Mouse (Mus musculus) cerebellum, adult 18-20 months (tissue): ENCODE measurements around the gene Borcs7.
"Not testable (repeated sequence)": the region's sequence is repeated elsewhere in the genome, so short reads cannot be mapped to it uniquely, and the experiment has no call there.

ENCODE experiments used
- DNase-seq, 2 experiments: peaks; one replicate each; pipeline ENCODE4 v3.0.0; 2021

The Borcs7 gene

DNA sequence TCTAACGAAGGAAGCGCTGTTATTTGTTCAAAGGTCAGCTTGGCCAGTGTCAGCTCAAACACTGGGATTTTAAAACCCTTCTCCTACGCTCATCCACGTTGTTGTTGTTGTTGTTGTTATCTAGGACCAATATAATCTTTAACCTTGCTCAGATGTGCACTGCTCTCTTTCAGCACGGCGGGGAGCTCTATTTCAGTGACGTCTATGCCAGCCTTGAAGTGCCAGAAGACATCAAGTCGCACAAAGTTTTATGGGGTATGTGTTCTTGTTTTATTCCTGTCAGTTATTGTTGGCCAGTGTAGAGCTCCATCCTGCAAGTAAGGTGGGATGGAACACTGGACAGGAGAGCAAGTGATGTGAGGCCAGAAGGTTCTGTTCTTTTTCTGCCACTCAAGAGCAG is 25.3 kb downstream of the Borcs7 start:
- DNase-seq: no peak

DNA sequence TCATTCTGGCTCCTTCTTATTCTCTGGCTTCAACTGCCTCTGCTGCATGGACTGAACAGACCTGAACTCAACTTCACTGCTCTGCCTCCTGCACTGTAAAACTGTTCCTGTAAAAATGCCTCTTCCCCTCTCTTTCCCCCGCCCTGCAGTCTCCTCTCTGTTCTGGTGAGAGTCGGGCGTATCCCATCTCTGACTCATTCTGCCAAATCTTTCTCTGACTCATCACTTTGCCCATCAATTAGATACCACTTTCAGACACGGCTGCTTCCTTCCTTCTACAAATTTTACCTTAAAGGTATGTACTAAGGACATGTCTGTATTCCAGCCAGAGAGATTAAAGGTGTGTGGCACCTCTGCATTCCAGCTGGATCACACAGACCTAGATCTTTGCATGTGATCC is 28.4 kb downstream of the Borcs7 start:
- no peak for DNase-seq

- no peak for DNase-seq
These were observed 34.7 kb downstream of the Borcs7 start for GRCm38 (mm10) chr19:46724411-46724810.

- DNase-seq: no peak
These were observed 36.4 kb downstream of the Borcs7 start for GRCm38 (mm10) chr19:46726142-46726541.

DNA sequence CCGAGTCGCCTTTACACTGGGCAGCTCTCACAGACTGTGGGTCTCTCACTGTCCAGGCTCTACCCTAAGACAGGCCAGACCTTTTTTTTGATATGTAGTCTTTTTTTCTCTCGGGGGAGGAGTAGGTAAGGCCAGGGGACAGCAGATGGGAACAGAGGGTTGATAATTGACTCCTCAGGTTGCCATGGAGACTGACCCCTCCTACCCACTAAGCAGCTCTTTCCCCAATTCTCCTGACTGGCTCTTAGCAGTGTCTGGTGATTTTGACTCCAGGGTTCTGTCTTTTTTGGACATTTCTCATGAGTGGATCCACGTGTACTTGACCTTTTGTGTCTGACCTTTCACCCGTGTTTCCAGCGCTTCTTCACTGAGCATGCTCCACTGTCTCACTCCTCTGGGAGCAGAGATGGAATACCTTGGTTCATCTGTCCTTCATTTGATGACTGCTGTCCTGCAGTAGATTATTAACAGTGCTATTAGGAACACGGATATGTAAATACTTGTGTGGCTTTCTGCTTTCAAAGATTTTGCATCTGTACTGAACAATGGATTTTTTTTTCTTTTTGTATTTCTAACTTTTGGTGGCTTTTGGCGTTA is 37.5 kb downstream of the Borcs7 start:
- DNase-seq: no peak

GRCm38 (mm10) chr19:46727945-46728540 is 38.3 kb downstream of the Borcs7 start:
- DNase-seq: no peak

- no peak for DNase-seq
These were observed 39.2 kb downstream of the Borcs7 start for GRCm38 (mm10) chr19:46728909-46729308.

DNA sequence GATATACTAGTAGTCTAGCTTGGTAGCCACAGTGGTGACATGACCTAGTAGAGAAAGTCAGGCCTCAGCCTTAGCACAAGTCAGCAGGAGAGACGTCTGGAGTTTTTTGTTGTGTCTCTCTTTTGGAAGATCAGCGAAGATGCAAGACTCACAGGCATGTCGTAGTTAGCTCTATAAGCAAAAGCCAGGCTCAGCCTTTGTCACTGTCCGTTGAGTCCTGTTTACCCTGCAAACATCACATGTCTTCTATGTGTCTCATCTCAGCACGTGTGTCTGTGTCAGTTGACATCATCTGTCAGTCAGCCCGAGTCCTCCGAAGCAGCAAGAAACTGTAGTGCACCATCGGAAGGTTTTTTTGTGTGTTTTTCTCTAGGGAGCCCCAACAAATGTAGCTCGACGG is 41.6 kb downstream of the Borcs7 start:
- DNase-seq: no peak

DNA sequence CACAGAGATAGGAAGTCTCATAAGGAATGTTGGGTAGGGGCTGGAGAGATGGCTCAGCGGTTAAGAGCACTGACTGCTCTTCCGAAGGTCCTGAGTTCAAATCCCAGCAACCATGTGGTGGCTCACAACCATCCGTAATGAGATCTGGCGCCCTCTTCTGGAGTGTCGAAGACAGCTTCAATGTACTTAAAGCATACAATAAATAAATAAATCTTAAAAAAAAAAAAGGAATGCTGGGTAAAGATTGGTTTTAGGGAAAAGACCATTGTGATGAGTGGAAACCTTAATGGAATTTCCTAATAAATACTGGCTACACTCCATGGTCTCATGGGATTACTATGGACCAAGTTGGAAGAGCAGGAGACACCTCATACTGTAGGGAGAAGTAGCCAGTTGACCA is 43.0 kb downstream of the Borcs7 start:
- DNase-seq: not testable (repeated sequence)

DNA sequence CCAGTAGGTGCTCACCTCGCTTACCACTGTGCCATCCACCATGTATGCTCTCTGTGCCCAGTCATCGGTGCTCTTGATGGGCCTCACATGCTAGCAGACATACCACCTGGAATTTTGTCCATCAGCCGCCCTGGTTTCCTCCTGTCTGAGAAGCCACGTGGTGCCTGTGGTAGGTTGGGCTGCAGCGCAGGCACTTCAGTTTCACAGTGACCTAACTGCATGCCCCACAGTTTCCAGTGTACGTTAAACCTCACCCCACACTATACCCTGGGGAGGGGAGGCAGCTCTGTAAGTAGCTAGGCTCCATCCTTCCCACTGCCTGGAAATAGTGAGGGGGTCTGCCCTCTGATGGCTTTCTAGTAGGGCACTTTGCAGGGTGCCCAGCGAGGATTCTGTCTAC is 43.9 kb downstream of the Borcs7 start:
- DNase-seq: no peak

DNA sequence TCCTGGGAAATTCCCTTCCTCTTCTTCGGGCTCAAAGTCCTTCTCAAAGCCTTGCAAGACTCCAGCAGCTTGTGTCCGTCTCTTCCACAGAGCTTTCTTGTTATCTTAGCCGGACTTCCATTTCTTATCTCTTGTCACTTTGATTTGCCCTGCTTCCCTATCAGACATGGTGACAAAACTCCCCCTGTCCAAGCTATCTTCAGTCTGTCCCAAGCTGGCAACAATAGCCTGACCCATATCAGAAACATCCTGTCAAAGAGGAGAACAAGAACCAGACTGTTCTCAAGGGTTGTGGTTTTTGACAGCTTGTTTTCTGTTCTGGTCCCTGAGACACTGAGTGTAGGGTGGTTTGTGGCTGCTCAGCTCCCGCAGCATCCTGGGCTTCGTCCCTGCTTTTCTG is 45.5 kb downstream of the Borcs7 start:
- no peak for DNase-seq

DNA sequence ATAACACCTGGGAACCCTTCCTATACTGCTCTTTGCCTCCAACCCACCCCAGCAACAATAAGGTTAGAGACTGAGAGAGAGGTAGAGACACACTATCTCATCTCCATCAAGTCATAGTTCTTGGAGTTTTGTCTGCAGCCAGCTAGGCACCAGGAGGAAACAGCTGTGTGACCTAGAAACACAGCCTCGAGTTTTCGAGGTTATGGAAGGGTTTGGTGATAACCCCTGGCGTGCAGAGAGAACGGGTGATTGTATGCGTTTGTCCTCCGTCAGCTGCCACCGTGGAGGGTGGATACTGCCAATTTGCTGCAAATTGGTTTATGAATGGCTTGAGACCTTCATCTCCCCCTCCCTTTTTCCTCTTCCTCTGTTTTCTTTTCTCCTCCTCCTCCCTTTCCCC is 47.4 kb downstream of the Borcs7 start:
- no peak for DNase-seq

- DNase-seq: peak; percentile 72 to 75
These were observed 50.8 kb downstream of the Borcs7 start for GRCm38 (mm10) chr19:46740341-46741008.

DNA sequence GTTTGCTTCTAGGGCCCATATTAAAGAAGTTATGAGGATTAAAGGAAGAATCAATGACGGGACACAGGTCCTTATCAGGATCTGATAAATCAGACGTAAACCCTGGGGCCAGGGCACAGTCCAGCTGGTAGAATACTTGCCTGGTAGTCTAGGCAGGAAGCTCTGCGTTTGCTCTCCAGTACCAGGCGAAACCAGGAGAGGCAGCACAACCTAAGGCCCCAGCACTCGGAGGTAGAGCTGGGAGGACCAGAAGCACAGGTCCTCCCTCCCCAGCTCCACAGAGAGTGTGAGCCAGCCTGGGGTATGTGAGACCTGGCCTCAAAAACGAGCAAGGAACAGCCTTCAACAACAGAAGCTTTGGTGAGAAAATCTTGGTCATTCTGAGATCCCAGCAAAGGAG is 51.9 kb downstream of the Borcs7 start:
- no peak for DNase-seq

DNA sequence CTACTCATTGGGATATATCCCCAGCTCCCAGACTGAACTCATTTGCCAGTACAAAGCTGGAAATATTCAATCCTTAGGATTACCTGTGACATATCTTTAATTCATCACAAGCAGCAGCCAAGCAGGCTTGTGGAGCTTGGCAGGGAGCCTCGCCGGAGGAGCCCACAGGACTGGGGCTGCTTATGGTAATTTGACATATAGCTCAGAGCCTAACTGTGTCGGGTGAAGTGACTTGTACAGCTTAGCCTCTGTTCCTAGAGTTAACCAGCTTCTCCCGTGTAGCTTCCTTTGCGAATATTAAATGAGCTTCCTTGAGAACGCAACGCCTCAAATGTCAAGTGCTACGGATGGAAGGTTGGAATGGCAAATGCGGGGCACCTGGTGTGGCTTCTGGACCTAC is 55.0 kb downstream of the Borcs7 start:
- DNase-seq: no peak

- no peak for DNase-seq
These were observed 58.1 kb downstream of the Borcs7 start for GRCm38 (mm10) chr19:46747799-46748198.

DNA sequence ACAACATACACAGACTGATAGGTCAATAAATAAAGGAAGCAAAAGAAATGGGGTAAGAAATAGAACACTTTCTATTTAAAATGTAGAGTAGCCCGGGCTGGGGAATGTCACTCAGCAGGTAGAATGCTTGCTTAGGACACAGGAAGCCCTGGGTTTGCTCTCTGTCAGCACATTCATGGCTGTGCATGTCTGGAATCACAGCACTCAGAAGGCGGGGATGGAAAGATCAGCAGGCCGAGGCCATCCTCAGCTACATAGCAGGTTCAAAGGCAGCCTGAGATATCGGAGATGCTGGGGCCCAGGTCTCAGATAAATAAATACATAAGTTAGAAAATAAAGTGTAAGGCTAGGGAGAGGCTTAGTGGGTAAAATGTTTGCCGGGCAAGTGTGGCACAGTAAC is 62.5 kb downstream of the Borcs7 start:
- DNase-seq: no peak
